Mouse (Mus musculus) CH12.LX (cell line): ENCODE results near the gene Ggt5.

Experiments
- EP300 ChIP-seq: IDR thresholded peaks from 2 replicates; pipeline ENCODE4 v1.6.1; 2011; ENCODE audit warnings: low read length, improper control_type of control experiment
- HCFC1 ChIP-seq: IDR thresholded peaks from 2 replicates; pipeline ENCODE4 v1.6.1; 2012; ENCODE audit warnings: low read depth, mild to moderate bottlenecking, inconsistent platforms, low read length, improper control_type of control experiment
- KAT2A ChIP-seq: IDR thresholded peaks from 2 replicates; pipeline ENCODE4 v1.6.1; 2012; ENCODE audit warnings: low read length, improper control_type of control experiment, inconsistent platforms; ENCODE audit not compliant: insufficient replicate concordance
- MEF2A ChIP-seq: IDR thresholded peaks from 2 replicates; pipeline ENCODE4 v1.6.1; 2014; ENCODE audit warnings: low read depth, mild to moderate bottlenecking, inconsistent platforms, low read length, improper control_type of control experiment, borderline replicate concordance
- POLR2AphosphoS2 ChIP-seq: IDR thresholded peaks from 2 replicates; pipeline ENCODE4 v1.6.1; 2011; ENCODE audit warnings: low read depth, low read length, improper control_type of control experiment

DNA sequence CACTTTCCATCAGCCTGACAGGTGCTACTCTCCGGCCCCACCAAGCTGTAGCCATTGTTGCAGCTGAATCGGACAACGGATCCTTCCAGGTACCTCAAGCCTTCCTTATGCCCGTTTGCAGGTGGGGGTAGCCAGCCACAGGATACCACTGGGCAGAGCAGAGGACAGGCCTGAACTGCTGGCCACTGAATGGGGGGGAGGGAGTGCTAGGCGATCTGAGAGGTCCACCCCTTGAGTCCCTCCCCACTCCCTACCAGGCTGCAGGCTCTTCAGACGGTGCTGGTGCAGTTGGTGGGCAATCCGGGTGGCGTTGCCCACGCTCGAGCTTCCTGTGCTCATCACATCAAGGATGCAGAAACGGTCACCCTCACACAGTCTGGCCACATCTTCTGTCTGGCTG, 48.6 kb downstream of the Ggt5 start:
- no peak for TF ChIP-seq POLR2AphosphoS2
- no peak for TF ChIP-seq KAT2A
- TF ChIP-seq EP300: no peak
- no peak for TF ChIP-seq MEF2A
- TF ChIP-seq HCFC1: no peak
